ENCODE assay signal across 20 mouse cellular contexts in genomic region chr11:52744593-52745450, GRCm38 (mm10). TPM values are rescaled to one million over a fixed set of nuclear protein-coding genes. Genes with fewer than 3 reads are reported as not detected.
DNase-seq lines count a peak whose midpoint lies in the region; ATAC-seq and TF ChIP-seq lines count a peak whose summit lies in the region.
"Had no signal": no experiment of that assay in that cellular context is flagged by ENCODE, and none has a peak within 500 bp of the region (broad histone marks: within the 10 kb centered on the region; RNA-seq: fewer than 3 reads in every experiment).

No protein-coding gene starts in this region.

- TF ChIP-seq POLR2A in cerebellum, adult 2 months (IDR thresholded peaks at IDR 0.05; ENCODE audit: borderline replicate concordance, insufficient read depth, low read length) = no peak

- no peaks in the 10 kb centered on the region for H3K36me3 ChIP-seq in heart, postnatal 0 days (replicated peaks; ENCODE audit: control insufficient read depth, insufficient read depth, low read length)
- H3K36me3 ChIP-seq in stomach, embryonic 14.5 days (ENCODE audit: control insufficient read depth, insufficient read depth, low read length) = no peaks in the 10 kb centered on the region
- H3K36me3 ChIP-seq in hindbrain, embryonic 13.5 days = no peaks in the 10 kb centered on the region
- H3K36me3 ChIP-seq: G1E; hindbrain, embryonic 10.5 days; limb, embryonic 13.5 days had no signal

- no peak for TF ChIP-seq CTCF in heart, postnatal 0 days (IDR thresholded peaks at IDR 0.05; ENCODE audit: low read depth)
- no peak for TF ChIP-seq CTCF in cerebellum, adult 2 months (IDR thresholded peaks at IDR 0.05; ENCODE audit: borderline replicate concordance, insufficient read depth, low read depth, low read length)

- H3K4me3 ChIP-seq in heart, postnatal 0 days (ENCODE audit: low read depth, low read length) = no peak overlapping the region
- H3K4me3 ChIP-seq in stomach, embryonic 14.5 days (ENCODE audit: low read depth, low read length) = no peak overlapping the region
- H3K4me3 ChIP-seq in hindbrain, embryonic 13.5 days = no peak overlapping the region
- no peak overlapping the region for H3K4me3 ChIP-seq in cerebellum, adult 2 months (replicated peaks; ENCODE audit: insufficient read depth, low read depth, low read length)
- H3K4me3 ChIP-seq: forebrain, embryonic 13.5 days; hindbrain, embryonic 10.5 days; left cerebral cortex, adult 2 months; limb, embryonic 13.5 days; megakaryocyte, embryonic 14.5 days had no signal

- intact Hi-C loops in heart, postnatal 25 days (cut with DNase I) = no loop called here

- no peaks in the 10 kb centered on the region for H3K9me3 ChIP-seq in heart, postnatal 0 days (replicated peaks; ENCODE audit: control insufficient read depth, low read length)
- no peaks in the 10 kb centered on the region for H3K9me3 ChIP-seq in stomach, embryonic 14.5 days (ENCODE audit: control insufficient read depth, low read depth, low read length)
- H3K9me3 ChIP-seq in hindbrain, embryonic 13.5 days = no peaks in the 10 kb centered on the region
- H3K9me3 ChIP-seq: forebrain, embryonic 13.5 days; G1E; hindbrain, embryonic 10.5 days; limb, embryonic 13.5 days had no signal

- no peak overlapping the region for H3K9ac ChIP-seq in heart, postnatal 0 days (replicated peaks; ENCODE audit: low read depth, low read length)
- H3K9ac ChIP-seq in stomach, embryonic 14.5 days (replicated peaks; ENCODE audit: low read depth, low read length) = no peak overlapping the region
- no peak overlapping the region for H3K9ac ChIP-seq in hindbrain, embryonic 13.5 days
- H3K9ac ChIP-seq: forebrain, embryonic 13.5 days; limb, embryonic 13.5 days; liver, embryonic 14.5 days had no signal

- no peak overlapping the region for H3K4me2 ChIP-seq in heart, postnatal 0 days (ENCODE audit: low read depth, low read length)
- H3K4me2 ChIP-seq in stomach, embryonic 14.5 days (replicated peaks; ENCODE audit: low read depth, low read length) = no peak overlapping the region
- H3K4me2 ChIP-seq in hindbrain, embryonic 13.5 days = no peak overlapping the region
- H3K4me2 ChIP-seq: forebrain, embryonic 13.5 days; limb, embryonic 13.5 days had no signal

- peak; percentile 82 for DNase-seq in heart, adult 11 months
- DNase-seq in heart, postnatal 25 days (ENCODE audit: low spot score) = no peak
- DNase-seq in heart, adult 8-10 months (ENCODE audit: low spot score) = peak; percentile 28
- DNase-seq in heart, postnatal 0 days (ENCODE audit: low spot score) = peak; percentile 65
- no peak for DNase-seq in cerebellum, adult 2 months
- DNase-seq in right cerebral cortex, postnatal 10 days (ENCODE audit: low spot score in 2 of 2) = no peak
- DNase-seq: cerebellum, postnatal 10 days; gastrocnemius, postnatal 36 days; right cerebral cortex, adult 18-20 months; thymus, postnatal 25 days had no signal

- peak overlapping the region; percentile 93 for H3K27ac ChIP-seq in heart, postnatal 0 days (ENCODE audit: low read depth)
- no peak overlapping the region for H3K27ac ChIP-seq in stomach, embryonic 14.5 days (ENCODE audit: low read length)
- no peak overlapping the region for H3K27ac ChIP-seq in hindbrain, embryonic 13.5 days
- H3K27ac ChIP-seq in cerebellum, adult 2 months (ENCODE audit: insufficient read depth, low read length) = no peak overlapping the region
- H3K27ac ChIP-seq: forebrain, embryonic 13.5 days; hindbrain, embryonic 10.5 days; left cerebral cortex, adult 2 months; limb, embryonic 13.5 days; liver, embryonic 14.5 days had no signal

- peak; percentile 48; the same call in 1 of the 2 replicates for TF ChIP-seq EP300 in heart, postnatal 0 days (IDR thresholded peaks at IDR 0.05; ENCODE audit: low read depth)

- peaks cover 15% of the 10 kb centered on the region for H3K4me1 ChIP-seq in heart, postnatal 0 days (ENCODE audit: control insufficient read depth, insufficient read depth)
- peaks cover 5% of the 10 kb centered on the region; the same call in 1 of the 2 replicates for H3K4me1 ChIP-seq in stomach, embryonic 14.5 days (ENCODE audit: control insufficient read depth, insufficient read depth, low read length)
- peaks cover 4% of the 10 kb centered on the region; the same call in 1 of the 2 replicates for H3K4me1 ChIP-seq in hindbrain, embryonic 13.5 days (replicated peaks)
- no peaks in the 10 kb centered on the region for H3K4me1 ChIP-seq in cerebellum, adult 2 months (ENCODE audit: control insufficient read depth, insufficient read depth, low read length)
- H3K4me1 ChIP-seq: forebrain, embryonic 13.5 days; limb, embryonic 13.5 days had no signal

- WGBS in heart, postnatal 0 days = 18% methylated on average over 9 of the region's 9 CpGs
- 43% methylated on average over 9 of the region's 9 CpGs for WGBS in stomach, embryonic 14.5 days
- 70% methylated on average over 9 of the region's 9 CpGs for WGBS in hindbrain, embryonic 13.5 days
- WGBS in cerebellum, adult 2 months = 82% methylated on average over 9 of the region's 9 CpGs

- no peaks in the 10 kb centered on the region for H3K27me3 ChIP-seq in heart, postnatal 0 days (ENCODE audit: control insufficient read depth, insufficient read depth, low read length)
- no peaks in the 10 kb centered on the region for H3K27me3 ChIP-seq in stomach, embryonic 14.5 days (ENCODE audit: control insufficient read depth, insufficient read depth, low read length)
- peaks cover 22% of the 10 kb centered on the region for H3K27me3 ChIP-seq in hindbrain, embryonic 13.5 days
- no peaks in the 10 kb centered on the region for H3K27me3 ChIP-seq in cerebellum, adult 2 months (ENCODE audit: control insufficient read depth, insufficient read depth, low read length)

- ATAC-seq in heart, postnatal 0 days (ENCODE audit: insufficient read depth, low read depth) = peak; percentile 90
- ATAC-seq in stomach, embryonic 14.5 days (ENCODE audit: insufficient number of reproducible peaks, insufficient read depth, low FRiP score, low read depth) = peak; percentile 42; the same call in 1 of the 2 replicates
- no peak for ATAC-seq in hindbrain, embryonic 13.5 days (ENCODE audit: low FRiP score)
- ATAC-seq: CD4-positive, CD25-positive, alpha-beta regulatory T cell, adult 4 months; forebrain, embryonic 13.5 days had no signal

RNA-seq across cellular contexts. Expression of gene Fstl4, which starts 19.6 kb away (rescaled TPM):
- total RNA-seq in heart, postnatal 25 days (2021) = 1 to 10 TPM; 1.8 to 2.6 TPM
- 1 to 10 TPM; 3.0 to 9.4 (median 4.3) TPM for total RNA-seq in heart, adult 8-10 months (2022)
- 7.0 and 9.4 TPM in 2 replicates for total RNA-seq in heart, postnatal 0 days (2014; rRNA removed; ENCODE audit: low replicate concordance)
- polyA plus RNA-seq in heart, postnatal 0 days (2015; fragmentation: Nextera tagmentation; extraction: Ambion mirVana) = 6.2 and 6.3 TPM in 2 replicates
- polyA plus RNA-seq in stomach, embryonic 14.5 days (2014; fragmentation: Nextera tagmentation; extraction: Ambion mirVana) = 1.7 TPM in 2 replicates
- 9.4 and 9.5 TPM in 2 replicates for polyA plus RNA-seq in hindbrain, embryonic 13.5 days (2015; fragmentation: Nextera tagmentation; extraction: Ambion mirVana)
- polyA plus RNA-seq in cerebellum, adult 2 months (2012; rRNA removed) = 4.1 and 5.2 TPM in 2 replicates
- total RNA-seq: gastrocnemius, postnatal 36 days had no signal
- polyA plus RNA-seq: CD4-positive, CD25-positive, alpha-beta regulatory T cell, adult 4 months; G1E had no signal

Comparison
In these comparisons a context has a peak if more than half of its experiments do, and no peak if none do; other contexts are left out.
1. DNase-seq: peak in heart, adult 11 months (single experiment), heart, adult 8-10 months (single experiment) and heart, postnatal 0 days (single experiment); none in heart, postnatal 25 days (single experiment), cerebellum, adult 2 months (0 of 2) and right cerebral cortex, postnatal 10 days (0 of 2).